Mouse (Mus musculus) embryonic facial prominence, embryonic 14.5 days (tissue): ENCODE data around the gene Gm29289. TPM values are rescaled to one million over a fixed set of nuclear protein-coding genes. Genes with fewer than 3 reads are reported as not detected.
"Not testable (repeated sequence)": the region's sequence is repeated elsewhere in the genome, so short reads cannot be mapped to it uniquely, and the experiment has no call there.

Experiments
- ATAC-seq: fragments of 200-750 bp; cut with Nextera tagmentation; 2 replicates; pipeline ENCODE4 v1.8.0; 2017; ENCODE audit warnings: low read depth, moderate number of reproducible peaks, moderate TSS enrichment
- DNase-seq: peaks from one replicate; pipeline ENCODE4 v3.0.0-alpha.2; 2015; ENCODE audit warnings: low spot score
- H3K27ac ChIP-seq: fragments of 300-500 bp; sonication (generic); replicated peaks from 2 replicates; pipeline ENCODE4 v1.5.1; 2014; ENCODE audit warnings: low read depth, mild to moderate bottlenecking, low read length, moderate library complexity
- H3K27me3 ChIP-seq: fragments of 300-500 bp; sonication (generic); replicated peaks from 2 replicates; pipeline ENCODE4 v1.6.1; 2014; ENCODE audit warnings: low read length; ENCODE audit not compliant: control insufficient read depth, insufficient read depth
- H3K36me3 ChIP-seq: fragments of 300-500 bp; sonication (generic); 2 replicates; pipeline ENCODE4 v1.6.1; 2014; ENCODE audit warnings: low read length, mixed read lengths; ENCODE audit not compliant: control insufficient read depth, insufficient read depth
- H3K4me1 ChIP-seq: fragments of 300-500 bp; sonication (generic); 2 replicates; pipeline ENCODE4 v1.6.1; 2014; ENCODE audit warnings: antibody characterized with exemption, low read length; ENCODE audit not compliant: control insufficient read depth, insufficient read depth
- H3K4me2 ChIP-seq: fragments of 300-500 bp; sonication (generic); 2 replicates; pipeline ENCODE4 v1.6.1; 2014; ENCODE audit warnings: low read depth, mild to moderate bottlenecking, low read length, moderate library complexity, mixed read lengths
- H3K4me3 ChIP-seq: fragments of 300-500 bp; sonication (generic); 2 replicates; pipeline ENCODE4 v1.5.1; 2014; ENCODE audit warnings: low read depth, mild to moderate bottlenecking, low read length
- H3K9ac ChIP-seq: fragments of 300-500 bp; sonication (generic); 2 replicates; pipeline ENCODE4 v1.6.1; 2014; ENCODE audit warnings: low read depth, mild to moderate bottlenecking, low read length, moderate library complexity, mixed read lengths
- H3K9me3 ChIP-seq: fragments of 300-500 bp; sonication (generic); 2 replicates; pipeline ENCODE4 v1.6.1; 2016; ENCODE audit warnings: low read length; ENCODE audit not compliant: control insufficient read depth
- WGBS: fragments of 180-500 bp; shearing (Covaris S2); extraction: QIAGEN DNeasy Blood & Tissue Kit; methylation state at CpG from one replicate; pipeline ENCODE4 v1.1.7; 2014; 5-methylcytosine and 5-hydroxymethylcytosine counted together
- polyA plus RNA-seq: library from polyadenylated mRNA; unstranded; fragments of >200 nt; fragmentation: Nextera tagmentation; extraction: Ambion mirVana; gene quantifications from 2 replicates; pipeline ENCODE4 v1.2.1, GENCODE M21; 2014

The Gm29289 gene
- polyA plus RNA-seq: not detected in 2 replicates

GRCm38 (mm10) chrY:2932282-2932681 lies at the start of gene Gm29289:
Gene Gm29289 (plus strand): TSS chrY:2932582.
- no CpG with 5 or more reads among the region's 9 CpGs for WGBS
- H3K4me2 ChIP-seq, H3K9me3 ChIP-seq: not testable (repeated sequence)

GRCm38 (mm10) chrY:2900689-2901088 lies 31.7 kb upstream of the Gm29289 start, which contains the start of gene Gm10352:
Gene Gm10352 (plus strand): TSS chrY:2900989.
- H3K27ac ChIP-seq, H3K9me3 ChIP-seq, H3K9ac ChIP-seq, ATAC-seq, H3K27me3 ChIP-seq, H3K4me1 ChIP-seq, H3K36me3 ChIP-seq, H3K4me3 ChIP-seq, DNase-seq, H3K4me2 ChIP-seq: not testable (repeated sequence)
- no CpG with 5 or more reads among the region's 9 CpGs for WGBS

More at GRCm38 (mm10) chrY:2932282-2932681, at the start of gene Gm29289:
- H3K4me1 ChIP-seq, H3K27ac ChIP-seq, H3K4me3 ChIP-seq, ATAC-seq, H3K36me3 ChIP-seq, H3K27me3 ChIP-seq, DNase-seq, H3K9ac ChIP-seq: not testable (repeated sequence)

Other genes starting within 250 kb of the Gm29289 start
- not detected in 2 replicates for gene H2al2b, start 211.9 kb upstream of the Gm29289 start, polyA plus RNA-seq
- gene Gm4064, start 136.4 kb upstream of the Gm29289 start, polyA plus RNA-seq: not detected in 2 replicates
- not detected in 2 replicates for gene Rbmy, start 101.9 kb upstream of the Gm29289 start, polyA plus RNA-seq
- gene Gm10256, start 101.9 kb upstream of the Gm29289 start, polyA plus RNA-seq: not detected in 2 replicates
- not detected in 2 replicates for gene Gm10352, start 31.6 kb upstream of the Gm29289 start, polyA plus RNA-seq